Mouse (Mus musculus): Measurements from ENCODE around the gene Il18bp. TPM values are rescaled to one million over a fixed set of nuclear protein-coding genes. Genes with fewer than 3 reads are reported as not detected.
"Not testable (repeated sequence)": the region's sequence is repeated elsewhere in the genome, so short reads cannot be mapped to it uniquely, and the experiment has no call there.

Il18bp gene
- 1 to 10 TPM; 1.3 to 2.4 TPM for total RNA-seq (2021)
- long read RNA-seq, experiment 1, partial matches to known transcripts, result 2 of 4 reads
- long read RNA-seq, experiment 1, other reads (novel, unspliced or antisense), result 1 of 4 reads
- long read RNA-seq, experiment 2, partial matches to known transcripts, result 2 of 2 reads
- long read RNA-seq, experiment 2, other reads (novel, unspliced or antisense), result 0 of 2 reads

- intact Hi-C loops (cut with DNase I), result no loop called here
- DNase-seq, result no peak
These were observed at the start of gene Il18bp for GRCm38 (mm10) chr7:102018590-102018989. TSS of gene Il18bp (minus strand) at chr7:102018690.

GRCm38 (mm10) chr7:102066363-102066762 is 47.9 kb upstream of the Il18bp start:
- no peak for DNase-seq
- intact Hi-C loops (cut with DNase I), result no loop called here

DNA sequence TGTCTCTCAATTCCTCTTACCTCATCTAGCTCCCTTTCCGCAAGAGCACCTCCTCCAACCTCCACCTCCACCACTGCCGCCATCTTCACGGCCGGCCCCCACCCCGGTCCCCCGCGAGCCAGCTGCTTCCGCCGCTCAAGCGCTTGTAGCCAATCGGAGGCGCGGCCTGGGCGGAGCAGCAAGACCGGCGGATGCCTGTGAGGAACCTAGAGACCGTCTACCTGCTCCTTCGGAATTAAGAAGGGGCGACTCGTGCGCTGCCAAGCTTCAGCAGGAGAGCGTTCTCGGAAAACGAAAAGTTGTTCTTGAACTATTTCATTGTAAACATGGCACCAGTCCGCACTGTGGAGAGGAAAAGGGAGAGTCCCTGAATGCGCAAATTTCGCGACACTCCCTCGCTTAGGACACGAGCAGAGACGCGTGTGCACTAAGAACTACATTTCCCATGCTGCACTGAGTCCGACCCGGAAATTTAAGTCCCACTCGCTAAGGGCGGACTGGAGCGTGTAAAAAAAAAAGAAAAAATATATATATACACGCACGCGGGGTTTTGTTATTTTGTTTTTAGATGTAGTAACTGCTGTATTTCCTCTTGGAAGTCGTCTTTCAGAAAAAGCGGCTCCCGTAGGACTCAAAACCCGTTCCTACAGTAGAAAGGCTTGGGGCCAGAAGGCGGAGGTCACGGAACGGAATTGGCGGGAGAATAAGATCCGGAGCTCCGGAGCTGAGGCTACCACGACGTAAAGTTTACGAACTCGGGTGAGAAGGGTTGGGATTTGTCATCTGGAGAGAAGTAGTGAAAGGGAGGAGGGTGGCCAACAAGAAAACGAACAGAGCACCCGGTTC is 46.8 kb upstream of the Il18bp start, which contains the start of the genes Rnf121, Xndc1 and Xntrpc:
Rnf121 (minus strand) TSS at position 424 of the 846 bp plus-strand sequence.
Xndc1 (plus strand) TSS at position 466 of the 846 bp plus-strand sequence.
Xntrpc (plus strand) TSS at position 668 of the 846 bp plus-strand sequence.
- peak; percentile 91 for DNase-seq
- intact Hi-C loops (cut with DNase I), result no loop called here

DNA sequence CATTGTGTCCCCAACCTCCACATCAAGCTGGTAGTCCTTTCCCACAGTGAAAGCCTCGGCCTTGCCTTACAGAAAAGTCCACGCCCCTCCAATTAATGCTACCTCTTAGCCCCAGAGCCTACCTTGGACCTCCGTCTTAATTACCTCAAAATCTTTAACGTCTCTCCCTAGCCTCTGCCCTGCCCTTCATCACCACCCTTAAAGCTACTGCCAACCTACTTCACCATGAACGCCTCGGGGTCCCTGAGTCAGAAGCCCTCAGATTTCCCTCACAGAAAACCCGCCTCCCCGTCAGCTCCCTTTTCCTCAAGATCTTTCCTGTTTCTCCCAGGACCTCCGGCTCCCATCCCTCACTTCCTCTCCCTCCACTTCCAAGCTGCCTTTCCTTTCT is 46.2 kb upstream of the Il18bp start:
- intact Hi-C loops (cut with DNase I), result no loop called here
- DNase-seq, result no peak

GRCm38 (mm10) chr7:102063891-102064290 is 45.4 kb upstream of the Il18bp start:
- DNase-seq, result no peak
- intact Hi-C loops (cut with DNase I), result no loop called here

- intact Hi-C loops (cut with DNase I), result no loop called here
- DNase-seq, result no peak
These were observed 43.7 kb upstream of the Il18bp start for GRCm38 (mm10) chr7:102062203-102062602.

DNA sequence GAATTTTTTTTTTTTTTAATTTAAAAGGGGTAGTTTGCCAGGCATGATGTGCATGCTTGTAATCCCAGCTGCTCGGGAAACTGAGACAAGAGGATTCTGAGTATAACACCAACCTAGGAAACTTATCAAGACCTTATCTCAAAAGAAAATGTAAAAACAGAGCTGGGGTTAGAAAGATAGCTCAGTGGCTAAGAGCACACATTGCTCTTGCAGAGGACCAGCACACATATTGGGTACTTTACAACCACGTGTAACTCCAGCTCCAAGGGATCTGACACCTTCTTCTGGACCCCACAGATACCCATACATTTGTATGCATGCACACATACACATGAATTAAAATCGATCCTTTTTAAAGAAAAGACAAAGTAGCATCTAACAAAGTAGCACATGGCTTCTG is 42.9 kb upstream of the Il18bp start:
- intact Hi-C loops (cut with DNase I), result no loop called here
- no peak for DNase-seq

- intact Hi-C loops (cut with DNase I), result not testable (repeated sequence)
These were observed 30.0 kb upstream of the Il18bp start for GRCm38 (mm10) chr7:102048524-102048923.

DNA sequence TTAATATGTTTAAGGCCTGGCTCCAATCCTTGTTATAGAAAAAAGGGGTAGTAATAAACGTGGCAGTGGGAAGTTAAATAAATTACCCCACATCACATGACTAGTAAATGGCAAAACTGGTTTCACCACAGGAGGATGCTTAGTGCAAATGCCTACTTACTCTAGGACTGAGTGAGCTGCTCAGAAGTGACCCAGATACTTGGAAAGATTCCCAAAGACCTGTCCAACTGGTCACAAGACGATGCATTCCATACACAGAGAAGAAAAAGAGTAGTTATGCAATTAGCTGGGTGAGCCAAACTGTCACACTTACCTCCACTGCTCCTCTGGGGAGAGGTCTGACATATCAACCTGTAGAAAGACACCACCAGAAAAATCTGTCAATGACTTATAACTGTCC is 23.8 kb upstream of the Il18bp start:
- DNase-seq, result no peak
- intact Hi-C loops (cut with DNase I), result no loop called here

More at GRCm38 (mm10) chr7:102048524-102048923, 30.0 kb upstream of the Il18bp start:
- DNase-seq, result not testable (repeated sequence)

DNA sequence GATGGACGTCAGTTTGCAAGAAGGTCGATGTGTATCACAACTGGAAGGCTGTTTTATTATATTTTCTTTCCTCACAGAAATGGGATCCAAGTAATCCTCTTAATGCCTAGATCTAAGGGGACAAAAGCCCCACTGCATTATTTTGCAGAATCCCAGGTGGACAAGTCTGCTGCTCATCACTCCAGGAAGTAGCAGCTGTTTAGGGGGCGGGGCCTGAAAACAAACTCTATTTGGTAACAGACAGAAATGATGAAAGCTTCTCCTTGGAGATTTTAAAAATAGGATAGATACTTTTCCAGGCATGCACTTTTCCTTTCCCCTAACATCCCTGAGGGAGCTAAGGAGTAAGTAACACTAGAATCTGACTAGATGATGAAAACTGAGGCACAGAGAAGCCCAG is 18.8 kb upstream of the Il18bp start:
- DNase-seq, result no peak
- intact Hi-C loops (cut with DNase I), result loop anchor here (5.0 kb wide), 1 partner anchor 40 kb away; no protein-coding TSS in a partner anchor

DNA sequence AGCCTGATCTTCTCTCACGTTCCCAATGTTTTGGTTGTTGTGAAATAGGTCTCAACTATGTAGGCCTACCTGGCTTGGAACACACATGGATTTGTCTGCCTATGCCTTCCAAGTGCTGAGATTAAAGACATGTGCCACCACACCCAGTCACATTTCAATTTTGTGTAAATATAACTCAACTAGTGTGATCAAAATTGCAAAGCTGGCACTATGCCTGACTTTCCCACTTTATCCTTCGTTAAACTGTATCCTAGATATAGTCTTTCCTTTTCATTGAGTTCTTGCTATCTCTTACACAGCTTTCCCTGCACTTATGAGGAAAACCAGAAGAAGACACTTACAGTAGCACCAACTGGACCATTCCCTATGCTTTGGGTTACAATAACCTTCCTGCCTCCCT is 17.0 kb upstream of the Il18bp start:
- DNase-seq, result no peak
- intact Hi-C loops (cut with DNase I), result loop anchor here (5.0 kb wide), 1 partner anchor 38 kb away; no protein-coding TSS in a partner anchor

DNA sequence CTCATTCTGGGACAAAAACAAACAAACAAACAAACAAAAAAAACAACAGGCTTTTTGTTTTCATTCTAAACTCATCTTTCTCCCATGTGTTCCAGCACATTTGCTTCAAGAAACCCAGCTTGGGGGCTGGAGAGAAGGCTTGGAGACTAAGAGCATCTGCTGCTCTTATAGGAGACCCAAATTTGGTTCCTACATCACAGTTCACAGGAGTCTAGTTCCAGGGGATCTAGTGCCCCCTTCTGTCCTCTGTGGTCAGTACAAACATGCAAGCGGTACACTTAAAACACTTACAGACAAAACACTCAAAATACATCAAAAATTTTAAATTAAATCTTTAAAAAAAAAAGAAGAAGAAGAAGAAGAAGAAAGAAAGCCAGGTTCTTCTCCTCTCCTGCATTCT is 16.4 kb upstream of the Il18bp start:
- intact Hi-C loops (cut with DNase I), result loop anchor here (5.0 kb wide), 2 partner anchors 38 to 118 kb away; no protein-coding TSS in a partner anchor
- DNase-seq, result no peak

DNA sequence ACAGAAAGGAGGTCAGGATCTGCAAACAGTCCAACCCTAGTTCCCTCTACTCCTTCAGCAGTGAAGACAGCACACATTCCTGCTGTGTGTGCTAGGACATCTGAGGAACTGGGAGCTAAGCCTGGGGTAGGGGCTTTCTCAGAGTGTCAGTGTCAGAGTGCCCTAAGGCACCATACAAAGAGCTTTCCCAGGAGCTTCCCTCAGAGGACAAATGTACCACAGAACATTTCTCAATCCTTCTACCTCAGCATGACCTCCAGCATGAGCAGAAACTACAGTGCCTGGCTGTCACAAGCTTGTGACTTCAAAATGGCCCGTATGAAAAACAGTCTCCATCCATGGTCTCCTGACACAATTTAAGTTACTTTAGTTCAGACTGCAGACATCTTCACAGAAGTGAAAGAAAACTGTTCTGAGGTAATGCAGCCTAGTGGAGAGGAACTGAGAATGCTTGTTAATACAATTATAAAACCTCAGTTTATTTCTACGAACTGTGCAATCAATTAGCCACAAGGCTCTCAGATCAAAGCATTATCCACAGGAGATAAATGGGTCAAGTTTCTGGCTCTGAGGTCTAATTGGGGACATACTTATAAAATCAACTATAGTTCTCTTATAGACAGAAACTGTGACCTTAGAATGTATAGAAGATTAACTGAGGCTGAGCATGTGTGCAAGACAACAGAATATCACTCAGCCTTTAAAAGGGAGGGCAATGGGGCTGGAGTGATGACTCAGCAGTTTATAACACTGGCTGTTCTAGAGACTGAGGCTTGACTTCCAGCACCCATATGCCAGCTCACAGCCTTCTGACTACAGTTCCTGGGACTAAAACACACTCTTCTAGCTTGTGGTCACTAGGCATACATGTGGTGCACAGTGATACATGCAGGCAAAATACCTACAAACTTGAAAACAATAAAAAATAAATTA is 7.0 kb upstream of the Il18bp start:
- intact Hi-C loops (cut with DNase I), result no loop called here
- no peak for DNase-seq

GRCm38 (mm10) chr7:102023821-102024220 is 5.3 kb upstream of the Il18bp start:
- no peak for DNase-seq
- intact Hi-C loops (cut with DNase I), result no loop called here

DNA sequence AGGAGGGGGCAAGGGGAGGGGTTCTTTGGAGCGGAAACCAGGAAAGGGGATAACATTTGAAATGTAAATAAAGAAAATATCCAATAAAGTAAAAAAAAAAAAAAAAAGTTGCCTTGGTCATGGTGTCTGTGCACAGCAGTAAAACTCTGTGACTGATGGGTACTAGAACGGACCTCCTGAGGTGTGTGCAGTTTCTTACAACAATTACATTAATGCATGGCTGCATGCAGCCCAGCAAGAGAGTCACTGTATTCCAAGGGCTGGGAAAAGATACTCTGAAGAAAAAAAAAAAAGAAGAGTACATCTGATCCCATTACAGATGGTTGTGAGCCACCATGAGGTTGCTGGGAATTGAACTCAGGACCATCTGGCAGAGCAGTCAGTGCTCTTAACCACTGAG is 2.4 kb upstream of the Il18bp start:
- DNase-seq; intact Hi-C loops (cut with DNase I): not testable (repeated sequence)

GRCm38 (mm10) chr7:102019362-102019761 is 872 bp upstream of the Il18bp start:
- peak in 1 of 2 experiments; percentile 3 for DNase-seq
- intact Hi-C loops (cut with DNase I), result no loop called here

- DNase-seq, result no peak
- intact Hi-C loops (cut with DNase I), result no loop called here
These were observed 456 bp downstream of the Il18bp start for GRCm38 (mm10) chr7:102018034-102018433.

DNA sequence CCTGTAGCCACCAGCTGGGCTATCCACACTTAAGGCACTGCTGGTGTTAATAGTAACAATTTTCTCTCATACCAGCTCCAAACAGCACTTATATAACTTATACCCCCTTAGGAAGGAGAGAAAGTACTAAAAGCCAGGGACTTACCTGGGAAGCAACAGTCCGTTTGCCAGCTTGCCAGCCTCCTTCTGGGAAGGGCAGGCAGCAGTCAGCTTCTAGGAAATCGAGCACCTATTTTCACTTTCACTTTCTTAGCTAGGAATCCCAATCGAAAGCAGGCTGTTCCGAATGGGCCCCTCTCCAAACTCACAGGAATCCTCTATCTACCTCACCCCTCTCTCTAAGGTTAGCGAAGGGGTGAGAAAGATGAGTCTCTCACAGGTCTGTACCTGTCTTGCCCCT is 1.0 kb downstream of the Il18bp start:
- DNase-seq, result no peak
- intact Hi-C loops (cut with DNase I), result no loop called here

DNA sequence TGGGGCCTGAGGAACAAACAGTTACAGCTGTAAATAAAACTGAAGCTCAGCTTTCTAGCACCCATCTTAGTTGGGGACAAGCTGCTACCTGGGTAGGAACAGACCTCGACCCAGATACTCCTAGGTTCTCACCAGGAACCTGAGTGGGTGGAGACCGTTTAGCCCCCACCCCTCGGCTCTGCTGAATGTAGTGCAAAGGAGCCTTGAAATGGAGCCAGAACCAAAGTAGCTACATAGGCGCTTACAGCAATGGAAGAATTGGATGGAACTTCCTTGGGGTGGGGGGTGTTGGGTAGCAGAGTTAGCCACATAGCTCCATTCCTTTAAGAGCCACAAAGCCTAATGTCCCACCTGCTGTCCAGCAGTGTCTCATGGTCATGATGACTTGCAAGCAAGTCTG is 1.6 kb downstream of the Il18bp start:
- intact Hi-C loops (cut with DNase I), result no loop called here
- no peak for DNase-seq

DNA sequence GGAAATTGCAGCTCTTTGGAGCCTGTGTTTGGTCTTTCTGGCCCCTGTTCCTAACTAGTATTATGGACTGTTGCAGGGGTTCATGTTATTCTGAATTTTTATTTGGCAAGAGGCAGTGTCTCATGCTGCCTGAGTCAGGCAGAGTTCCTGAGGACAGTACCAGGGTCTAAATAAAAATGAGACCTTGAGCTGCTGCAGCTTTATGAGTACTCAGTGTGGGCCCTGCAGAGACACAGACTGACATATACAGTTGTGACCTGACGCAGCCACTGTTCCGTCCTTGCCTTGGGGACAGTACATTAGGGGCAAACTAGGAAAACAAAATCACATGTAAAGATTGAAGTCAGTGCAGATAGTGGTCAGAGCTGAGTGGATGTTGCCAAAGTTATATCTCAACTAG is 3.5 kb downstream of the Il18bp start:
- intact Hi-C loops (cut with DNase I), result no loop called here
- DNase-seq, result no peak

- intact Hi-C loops (cut with DNase I), result no loop called here
- DNase-seq, result no peak
These were observed 5.1 kb downstream of the Il18bp start for GRCm38 (mm10) chr7:102013416-102013815.
